Mouse (Mus musculus): ENCODE measurements around the gene Pcnx.

GRCm38 (mm10) chr12:81920027-81920426 is 60.2 kb downstream of the Pcnx start:
- no peak for TF ChIP-seq USF1 (IDR thresholded peaks at IDR 0.05; ENCODE audit: low read depth)
- TF ChIP-seq POLR2A (IDR thresholded peaks at IDR 0.05; ENCODE audit: insufficient read length, low read depth): no peak
- no peak for TF ChIP-seq E2F4 (IDR thresholded peaks at IDR 0.05; ENCODE audit: insufficient read depth)
- TF ChIP-seq MAX (IDR thresholded peaks at IDR 0.05; ENCODE audit: low read depth): no peak
- TF ChIP-seq REST (IDR thresholded peaks at IDR 0.05; ENCODE audit: insufficient read depth, insufficient read length): no peak

All from myocyte (in vitro differentiated cells).